Mouse (Mus musculus) heart, embryonic 13.5 days (tissue): Measurements from ENCODE around the gene Vps29. TPM values are rescaled to one million over a fixed set of nuclear protein-coding genes. Genes with fewer than 3 reads are reported as not detected.

Experiments used
- polyA plus RNA-seq: library from polyadenylated mRNA; unstranded; fragments of >200 nt; fragmentation: Nextera tagmentation; extraction: Ambion mirVana; gene quantifications from 2 replicates; pipeline ENCODE4 v1.2.1, GENCODE M21; 2015

Vps29 gene
- polyA plus RNA-seq, 1 experiment from 2014 or later = 214 TPM

Other genes with a start within 250 kb of the Vps29 start
- gene Ccdc63, start 213.5 kb upstream of the Vps29 start, polyA plus RNA-seq = 0.36 TPM in 1 of 2 replicates, not detected in the other
- gene Ppp1cc, start 196.1 kb upstream of the Vps29 start, polyA plus RNA-seq = 190 and 219 TPM in 2 replicates
- gene Hvcn1, start 147.6 kb upstream of the Vps29 start, polyA plus RNA-seq = 1.9 and 2.7 TPM in 2 replicates
- 2.5 and 2.8 TPM in 2 replicates for gene Tctn1, start 89.9 kb upstream of the Vps29 start, polyA plus RNA-seq
- 9.1 and 9.7 TPM in 2 replicates for gene Pptc7, start 70.0 kb upstream of the Vps29 start, polyA plus RNA-seq
- gene Rad9b, start 136 bp upstream of the Vps29 start, polyA plus RNA-seq = 6.2 and 7.5 TPM in 2 replicates
- gene Gpn3, start 17.5 kb downstream of the Vps29 start, polyA plus RNA-seq = 54.4 and 59.9 TPM in 2 replicates
- gene Fam216a, start 18.0 kb downstream of the Vps29 start, polyA plus RNA-seq = 55.5 and 56.8 TPM in 2 replicates
- 99.1 and 114 TPM in 2 replicates for gene Arpc3, start 37.5 kb downstream of the Vps29 start, polyA plus RNA-seq
- 35.5 and 36.4 TPM in 2 replicates for gene Anapc7, start 67.3 kb downstream of the Vps29 start, polyA plus RNA-seq
- 221 and 227 TPM in 2 replicates for gene Atp2a2, start 147.9 kb downstream of the Vps29 start, polyA plus RNA-seq